Mouse (Mus musculus) forebrain, embryonic 14.5 days (tissue): Measurements from ENCODE around the gene Prrc2c. TPM values are rescaled to one million over a fixed set of nuclear protein-coding genes. Genes with fewer than 3 reads are reported as not detected.
"Not testable (repeated sequence)": the region's sequence is repeated elsewhere in the genome, so short reads cannot be mapped to it uniquely, and the experiment has no call there.

Source experiments
- ATAC-seq: fragments of 200-750 bp; cut with Nextera tagmentation; 2 replicates; pipeline ENCODE4 v1.8.0; 2017; ENCODE audit warnings: mild to moderate bottlenecking, moderate library complexity
- DNase-seq: peaks from one replicate; pipeline ENCODE4 v3.0.0-alpha.2; 2015; ENCODE audit warnings: low spot score
- H3K27ac ChIP-seq: fragments of 300-500 bp; sonication (generic); 2 replicates; pipeline ENCODE4 v1.5.1; 2014; ENCODE audit warnings: low read depth, mild to moderate bottlenecking, control low read depth, low read length, moderate library complexity
- H3K27me3 ChIP-seq: fragments of 300-500 bp; sonication (generic); replicated peaks from 2 replicates; pipeline ENCODE4 v1.6.1; 2014; ENCODE audit warnings: low read length, control low read depth, mixed read lengths; ENCODE audit not compliant: control insufficient read depth, insufficient read depth
- H3K36me3 ChIP-seq: fragments of 300-500 bp; sonication (generic); 2 replicates; pipeline ENCODE4 v1.6.1; 2014; ENCODE audit warnings: low read length, control low read depth; ENCODE audit not compliant: control insufficient read depth, insufficient read depth
- H3K4me1 ChIP-seq: fragments of 300-500 bp; sonication (generic); 2 replicates; pipeline ENCODE4 v1.6.1; 2014; ENCODE audit warnings: antibody characterized with exemption, low read length, control low read depth; ENCODE audit not compliant: control insufficient read depth, insufficient read depth
- H3K4me2 ChIP-seq: fragments of 300-500 bp; sonication (generic); 2 replicates; pipeline ENCODE4 v1.6.1; 2014; ENCODE audit warnings: mild to moderate bottlenecking, control low read depth, low read length
- H3K4me3 ChIP-seq: fragments of 300-500 bp; sonication (generic); 2 replicates; pipeline ENCODE4 v1.5.1; 2014; ENCODE audit warnings: low read depth, low read length, control low read depth
- H3K9ac ChIP-seq: fragments of 300-500 bp; sonication (generic); 2 replicates; pipeline ENCODE4 v1.6.1; 2014; ENCODE audit warnings: mild to moderate bottlenecking, low read length, control low read depth, moderate library complexity
- H3K9me3 ChIP-seq: fragments of 300-500 bp; sonication (generic); replicated peaks from 2 replicates; pipeline ENCODE4 v1.6.1; 2016; ENCODE audit warnings: low read length, control low read depth, mixed read lengths; ENCODE audit not compliant: control insufficient read depth
- WGBS: fragments of 180-500 bp; shearing (Covaris S2); extraction: QIAGEN DNeasy Blood & Tissue Kit; methylation state at CpG from one replicate; pipeline ENCODE4 v1.1.7; 2014; 5-methylcytosine and 5-hydroxymethylcytosine counted together
- polyA plus RNA-seq: library from polyadenylated mRNA; unstranded; fragments of >200 nt; fragmentation: Nextera tagmentation; extraction: Ambion mirVana; gene quantifications from 2 replicates; pipeline ENCODE4 v1.2.1, GENCODE M21; 2014

The Prrc2c gene
- polyA plus RNA-seq, result 100 and 130 TPM in 2 replicates

GRCm38 (mm10) chr1:162740401-162740835, at the start of gene Prrc2c:
Gene Prrc2c, minus strand, starts transcription at chr1:162740556.
- Histone ChIP-seq H3K4me2 (peak within 1 kb of the TSS; percentile 84), H3K27me3 (no peaks in the 10 kb centered on the region), H3K4me3 (peak within 1 kb of the TSS; percentile 94), H3K4me1 (peaks cover 16% of the 10 kb centered on the region), H3K9me3 (no peaks in the 10 kb centered on the region), H3K9ac (peak within 1 kb of the TSS; percentile 98), H3K36me3 (0 out of 2 replicates have a peak, but pooled peaks cover 2% of the 10 kb centered on the region), H3K27ac (peak within 1 kb of the TSS; percentile 98)
- WGBS, result 0% methylated on average over 34 of the region's 36 CpGs
- DNase-seq (peak; percentile 100), ATAC-seq (peak; percentile 97)

- H3K4me2 ChIP-seq, result no peak overlapping the region
- H3K4me3 ChIP-seq, result no peak overlapping the region
- H3K9me3 ChIP-seq, result no peaks in the 10 kb centered on the region
- no peaks in the 10 kb centered on the region for H3K27me3 ChIP-seq
- DNase-seq, result peak; percentile 48
- H3K36me3 ChIP-seq, result no peaks in the 10 kb centered on the region
- no peak overlapping the region for H3K9ac ChIP-seq
- no peak overlapping the region for H3K27ac ChIP-seq
- WGBS, result 77% methylated on average over 4 of the region's 4 CpGs
- no peak; the same call in 1 of the 2 replicates for ATAC-seq
- H3K4me1 ChIP-seq, result no peaks in the 10 kb centered on the region
Measured at GRCm38 (mm10) chr1:162785222-162785621, 44.9 kb upstream of the Prrc2c start.

GRCm38 (mm10) chr1:162783669-162784248, 43.4 kb upstream of the Prrc2c start:
- DNase-seq, result no peak
- Histone ChIP-seq H3K9me3 (no peaks in the 10 kb centered on the region), H3K4me3 (no peak overlapping the region), H3K36me3 (no peaks in the 10 kb centered on the region), H3K27ac (no peak overlapping the region), H3K4me2 (no peak overlapping the region), H3K27me3 (no peaks in the 10 kb centered on the region), H3K9ac (no peak overlapping the region), H3K4me1 (no peaks in the 10 kb centered on the region)
- ATAC-seq, result no peak
- WGBS, result 92% methylated on average over 7 of the region's 7 CpGs

GRCm38 (mm10) chr1:162781035-162781434, 40.7 kb upstream of the Prrc2c start:
- 94% methylated on average over 2 of the region's 2 CpGs for WGBS
- not testable (repeated sequence) for H3K27me3 ChIP-seq, H3K4me3 ChIP-seq, H3K9ac ChIP-seq, H3K9me3 ChIP-seq, DNase-seq, H3K27ac ChIP-seq, H3K4me1 ChIP-seq, ATAC-seq, H3K36me3 ChIP-seq, H3K4me2 ChIP-seq

- no peak overlapping the region for H3K27ac ChIP-seq
- no peak overlapping the region for H3K4me2 ChIP-seq
- DNase-seq, result no peak
- H3K4me1 ChIP-seq, result no peaks in the 10 kb centered on the region
- no peaks in the 10 kb centered on the region for H3K27me3 ChIP-seq
- no peak overlapping the region for H3K4me3 ChIP-seq
- H3K36me3 ChIP-seq, result no peaks in the 10 kb centered on the region
- 91% methylated on average over 5 of the region's 5 CpGs for WGBS
- ATAC-seq, result no peak
- no peaks in the 10 kb centered on the region for H3K9me3 ChIP-seq
- no peak overlapping the region for H3K9ac ChIP-seq
Measured at GRCm38 (mm10) chr1:162777943-162778538, 37.7 kb upstream of the Prrc2c start.

- Histone ChIP-seq H3K27ac (no peak overlapping the region), H3K4me1 (no peaks in the 10 kb centered on the region), H3K9me3 (no peaks in the 10 kb centered on the region), H3K36me3 (no peaks in the 10 kb centered on the region), H3K4me2 (no peak overlapping the region), H3K27me3 (no peaks in the 10 kb centered on the region), H3K4me3 (no peak overlapping the region), H3K9ac (no peak overlapping the region)
- 63% methylated on average over 4 of the region's 4 CpGs for WGBS
- ATAC-seq (peak; percentile 86; the same call in 1 of the 2 replicates), DNase-seq (peak; percentile 56)
Measured at GRCm38 (mm10) chr1:162773661-162774060, 33.3 kb upstream of the Prrc2c start.

- DNase-seq, result no peak
- 60% methylated on average over 4 of the region's 4 CpGs for WGBS
- no peak overlapping the region for H3K4me2 ChIP-seq
- no peak for ATAC-seq
- H3K27ac ChIP-seq, result no peak overlapping the region
- H3K36me3 ChIP-seq, result no peaks in the 10 kb centered on the region
- no peaks in the 10 kb centered on the region for H3K4me1 ChIP-seq
- H3K27me3 ChIP-seq, result no peaks in the 10 kb centered on the region
- H3K9ac ChIP-seq, result no peak overlapping the region
- H3K4me3 ChIP-seq, result no peak overlapping the region
- no peaks in the 10 kb centered on the region for H3K9me3 ChIP-seq
Measured at GRCm38 (mm10) chr1:162771617-162772360, 31.4 kb upstream of the Prrc2c start.

- Histone ChIP-seq H3K4me1 (no peaks in the 10 kb centered on the region), H3K27me3 (no peaks in the 10 kb centered on the region), H3K4me2 (no peak overlapping the region), H3K9me3 (no peaks in the 10 kb centered on the region), H3K4me3 (no peak overlapping the region), H3K36me3 (no peaks in the 10 kb centered on the region), H3K9ac (no peak overlapping the region), H3K27ac (no peak overlapping the region)
- DNase-seq, result no peak
- no peak for ATAC-seq
- WGBS, result 87% methylated on average over 6 of the region's 6 CpGs
Measured at GRCm38 (mm10) chr1:162752009-162752408, 11.7 kb upstream of the Prrc2c start.

GRCm38 (mm10) chr1:162749607-162750006, 9.3 kb upstream of the Prrc2c start:
- H3K9ac ChIP-seq, result no peak overlapping the region
- H3K36me3 ChIP-seq, result no peaks in the 10 kb centered on the region
- no peak overlapping the region for H3K4me2 ChIP-seq
- H3K9me3 ChIP-seq, result no peaks in the 10 kb centered on the region
- no peaks in the 10 kb centered on the region for H3K27me3 ChIP-seq
- 78% methylated on average over 7 of the region's 7 CpGs for WGBS
- ATAC-seq (no peak), DNase-seq (no peak)
- no peaks in the 10 kb centered on the region for H3K4me1 ChIP-seq
- no peak overlapping the region for H3K27ac ChIP-seq
- H3K4me3 ChIP-seq, result no peak overlapping the region
